Mouse (Mus musculus): ENCODE measurements around the gene Slc38a8. TPM values are rescaled to one million over a fixed set of nuclear protein-coding genes. Genes with fewer than 3 reads are reported as not detected.

The Slc38a8 gene
- under 1 TPM; 0.29 to 0.81 TPM for total RNA-seq (2021)

DNA sequence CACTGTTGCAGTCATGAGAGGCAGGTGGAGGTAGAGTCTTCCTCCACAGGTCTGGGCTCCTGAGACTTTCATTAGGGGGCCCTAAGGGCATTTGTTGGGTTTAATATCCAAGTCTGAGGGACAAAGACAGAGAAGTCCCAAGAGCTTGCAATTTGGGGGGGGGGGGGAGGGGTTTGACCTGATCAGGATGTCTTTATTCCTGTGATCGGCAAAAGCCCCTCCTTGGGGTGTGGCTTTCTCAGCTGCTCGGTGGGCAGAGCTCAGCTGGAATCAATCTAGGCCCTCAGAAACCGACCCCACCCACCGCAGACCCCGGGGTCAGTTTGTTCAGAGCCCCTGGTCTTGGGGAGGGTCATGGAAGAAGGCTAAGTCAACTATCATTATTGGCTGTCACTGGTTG is at the start of gene Slc38a8:
TSS of gene Slc38a8 (minus strand) at position 101 of the 400 bp plus-strand sequence.
- intact Hi-C loops (cut with DNase I) = no loop called here
- DNase-seq (ENCODE audit: low spot score in 2 of 2) = no peak

- no peak for DNase-seq (ENCODE audit: low spot score in 2 of 2)
- intact Hi-C loops (cut with DNase I) = no loop called here
These were observed 47.1 kb upstream of the Slc38a8 start for GRCm38 (mm10) chr8:119548560-119549113.

DNA sequence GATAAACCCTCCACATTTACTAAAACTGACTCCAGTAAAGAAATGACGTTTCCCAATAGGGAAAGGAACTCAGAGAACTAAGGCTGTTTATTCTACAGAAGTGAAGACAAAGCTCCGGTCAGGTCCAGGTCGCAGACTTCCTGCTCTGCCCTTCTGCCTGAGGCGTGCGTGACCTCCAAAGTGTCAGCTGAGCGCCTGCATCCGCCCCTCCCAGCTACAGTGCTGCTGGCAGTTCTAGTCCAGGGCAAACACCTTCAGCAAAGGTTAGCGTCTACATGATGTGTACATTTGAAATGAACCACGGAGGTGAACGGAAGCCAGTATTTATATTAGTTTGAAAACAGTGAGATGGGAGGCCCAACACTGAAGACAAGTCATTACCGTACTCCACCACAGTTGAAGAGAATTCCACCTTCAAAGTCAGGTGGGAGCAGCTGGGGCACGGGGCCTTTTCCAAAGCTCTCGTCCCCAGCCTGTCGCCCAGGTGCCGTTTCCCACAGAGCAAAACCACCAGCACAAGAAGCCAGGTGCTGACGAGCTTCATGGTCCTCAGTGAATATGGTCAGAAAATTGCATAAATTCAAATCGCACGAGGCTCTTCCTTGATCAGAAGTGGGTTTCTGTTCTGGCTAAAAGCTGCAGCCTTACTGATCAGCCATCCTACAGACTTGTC is 45.7 kb upstream of the Slc38a8 start:
- no peak for DNase-seq (ENCODE audit: low spot score in 2 of 2)
- intact Hi-C loops (cut with DNase I) = no loop called here

DNA sequence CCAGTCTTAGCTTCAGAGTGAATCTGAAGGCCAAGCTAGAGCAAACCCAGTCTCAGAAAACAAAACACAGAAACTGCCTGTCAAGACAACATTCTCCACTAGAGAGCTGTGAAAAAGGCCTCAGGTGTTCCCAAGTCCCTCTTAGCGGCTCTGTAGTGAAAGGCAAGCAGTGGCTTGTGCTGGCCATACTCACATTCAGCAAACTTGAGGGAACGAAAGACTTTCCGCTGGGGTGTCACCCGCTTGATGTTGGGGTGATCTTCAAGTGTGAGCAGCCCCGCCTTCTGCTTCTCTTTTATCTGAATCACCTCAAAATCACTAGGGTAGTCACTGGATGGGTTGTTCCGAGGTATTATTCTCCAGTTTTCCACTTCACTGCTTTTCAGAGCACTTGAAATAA is 44.3 kb upstream of the Slc38a8 start:
- intact Hi-C loops (cut with DNase I) = no loop called here
- DNase-seq (ENCODE audit: low spot score in 2 of 2) = no peak

DNA sequence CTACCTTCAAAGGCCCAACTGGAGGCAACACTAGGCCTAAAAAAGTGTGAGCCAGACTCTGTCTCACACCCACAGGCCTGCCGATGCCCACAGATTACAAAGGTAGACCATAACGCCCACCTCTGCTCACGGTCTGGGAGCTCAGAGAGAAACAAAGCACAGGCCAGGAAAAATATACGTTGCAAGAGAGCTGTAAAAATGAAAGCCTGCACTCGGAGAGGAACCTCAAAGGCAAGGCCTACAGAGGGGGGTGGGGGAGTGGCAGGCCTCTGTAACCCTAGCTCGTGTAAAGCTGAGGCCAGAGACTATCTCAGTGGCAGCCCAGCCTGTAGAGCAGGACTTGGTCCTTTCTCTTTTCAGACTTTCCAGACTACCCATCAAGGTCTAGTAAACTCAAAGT is 43.7 kb upstream of the Slc38a8 start:
- intact Hi-C loops (cut with DNase I) = no loop called here
- no peak for DNase-seq (ENCODE audit: low spot score in 2 of 2)

- no peak for DNase-seq (ENCODE audit: low spot score in 2 of 2)
These were observed 43.1 kb upstream of the Slc38a8 start for GRCm38 (mm10) chr8:119544606-119545005.

DNA sequence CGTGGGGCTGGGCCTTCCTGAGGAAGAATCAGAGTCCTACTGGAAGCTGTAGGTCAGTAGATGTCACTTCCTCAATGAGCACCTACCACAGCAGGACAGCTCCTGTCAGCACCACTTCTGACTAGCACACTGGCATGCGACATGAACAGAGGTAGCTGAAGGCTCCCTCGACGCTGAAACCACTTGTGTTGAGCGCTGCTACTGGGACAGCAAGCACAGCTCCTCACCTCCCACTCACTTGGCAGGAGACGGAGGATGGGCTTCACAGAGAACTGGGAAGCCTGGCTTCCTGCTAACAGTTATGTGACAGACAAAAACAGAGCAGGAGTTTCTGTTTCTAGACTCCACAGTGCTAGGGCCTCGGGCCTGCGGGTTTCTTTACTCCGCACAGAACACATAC is 30.5 kb upstream of the Slc38a8 start:
- intact Hi-C loops (cut with DNase I) = loop anchor here (2.0 kb wide), 1 partner anchor 27 kb away; the partner anchor contains the start of gene Mbtps1
- peak; percentile 65 to 72 for DNase-seq (ENCODE audit: low spot score in 2 of 2)

More at GRCm38 (mm10) chr8:119544606-119545005, 43.1 kb upstream of the Slc38a8 start:
- intact Hi-C loops (cut with DNase I) = no loop called here

GRCm38 (mm10) chr8:119531397-119531796 is 29.9 kb upstream of the Slc38a8 start:
- no peak for DNase-seq (ENCODE audit: low spot score in 2 of 2)
- intact Hi-C loops (cut with DNase I) = no loop called here

- intact Hi-C loops (cut with DNase I) = no loop called here
- DNase-seq (ENCODE audit: low spot score in 2 of 2) = no peak
These were observed 29.4 kb upstream of the Slc38a8 start for GRCm38 (mm10) chr8:119530937-119531336.

DNA sequence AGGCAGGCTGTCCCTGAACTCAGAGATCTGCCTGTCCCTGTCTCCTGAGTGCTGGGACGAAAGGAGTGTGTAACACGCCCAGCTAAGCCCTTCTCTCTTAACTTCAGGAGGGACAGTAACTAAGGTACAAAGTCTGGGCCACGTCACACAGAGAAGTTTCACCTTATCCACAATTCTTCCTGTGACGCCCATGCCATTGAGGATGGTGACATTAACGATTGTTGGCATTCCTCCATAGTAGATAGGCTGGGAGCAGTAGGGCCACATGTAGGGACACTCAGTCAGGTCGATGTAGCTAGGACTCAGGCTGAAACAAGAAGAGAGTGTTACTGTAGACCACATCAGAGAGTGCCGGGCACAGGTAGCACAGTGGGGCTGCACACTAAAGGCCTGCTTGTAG is 27.3 kb upstream of the Slc38a8 start:
- intact Hi-C loops (cut with DNase I) = no loop called here
- DNase-seq (ENCODE audit: low spot score in 2 of 2) = no peak

GRCm38 (mm10) chr8:119520102-119520501 is 18.6 kb upstream of the Slc38a8 start:
- intact Hi-C loops (cut with DNase I) = no loop called here

GRCm38 (mm10) chr8:119516674-119517073 is 15.2 kb upstream of the Slc38a8 start:
- intact Hi-C loops (cut with DNase I) = no loop called here
- DNase-seq (ENCODE audit: low spot score in 2 of 2) = no peak

More at GRCm38 (mm10) chr8:119520102-119520501, 18.6 kb upstream of the Slc38a8 start:
- DNase-seq (ENCODE audit: low spot score in 2 of 2) = no peak

DNA sequence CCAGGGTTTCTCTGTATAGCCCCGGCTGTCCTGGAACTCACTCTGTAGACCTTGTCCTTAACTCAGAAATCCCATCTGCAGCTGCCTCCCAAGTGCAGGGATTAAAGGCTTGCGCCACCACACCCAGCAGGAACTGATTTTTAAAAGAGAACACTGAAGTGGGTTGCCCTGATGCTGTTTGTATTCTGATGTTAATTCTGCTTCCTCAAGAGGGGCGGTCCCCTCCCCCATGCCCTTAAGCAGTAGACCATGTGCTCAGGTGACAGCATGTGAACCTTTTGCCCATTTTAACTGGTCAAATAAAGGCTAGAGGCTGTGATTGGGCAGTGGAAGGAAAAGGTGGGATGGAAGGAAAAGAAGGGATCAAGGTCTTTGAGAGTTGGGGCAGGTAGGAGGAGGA is 14.3 kb upstream of the Slc38a8 start:
- intact Hi-C loops (cut with DNase I) = no loop called here

DNA sequence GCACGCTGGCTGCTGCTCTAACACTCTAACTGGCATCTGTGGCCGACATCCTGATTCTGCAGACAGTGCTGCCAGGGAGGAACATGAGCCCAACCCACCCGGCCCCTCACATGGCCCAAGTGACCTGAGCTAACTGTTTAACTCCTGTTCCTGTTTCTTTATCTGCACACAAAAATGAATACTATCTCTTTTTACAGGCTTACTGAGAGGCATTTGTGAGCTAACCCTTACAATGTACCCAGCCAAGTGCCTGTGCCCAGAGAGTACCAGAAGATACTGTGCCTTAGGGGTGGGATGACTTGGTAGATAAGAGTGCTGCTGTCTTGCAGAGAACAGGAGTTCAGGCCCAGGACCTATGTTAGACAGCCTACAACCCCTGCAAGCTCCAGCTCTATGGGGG is 13.4 kb upstream of the Slc38a8 start:
- intact Hi-C loops (cut with DNase I) = no loop called here
- no peak for DNase-seq (ENCODE audit: low spot score in 2 of 2)

More for the DNA sequence above, 14.3 kb upstream of the Slc38a8 start:
- DNase-seq (ENCODE audit: low spot score in 2 of 2) = no peak

DNA sequence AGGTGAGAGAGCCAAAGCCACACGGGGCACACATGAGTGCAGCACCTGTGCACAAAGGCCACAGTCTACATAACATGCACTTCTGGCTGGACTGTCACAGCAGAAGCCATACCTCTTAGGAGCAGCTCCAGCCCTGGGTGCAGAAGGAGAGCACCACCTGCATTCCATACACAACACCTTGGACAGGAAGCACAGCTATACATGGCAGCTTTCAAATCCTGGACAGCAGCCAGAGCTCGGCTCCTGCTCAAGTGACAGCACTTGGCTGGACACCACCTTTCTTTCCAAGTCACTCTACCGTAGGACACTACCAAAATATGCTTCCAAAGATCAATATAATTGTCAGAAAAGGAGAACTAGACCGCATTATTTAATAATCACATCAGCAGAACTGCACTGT is 11.9 kb upstream of the Slc38a8 start:
- intact Hi-C loops (cut with DNase I) = no loop called here
- DNase-seq (ENCODE audit: low spot score in 2 of 2) = no peak

DNA sequence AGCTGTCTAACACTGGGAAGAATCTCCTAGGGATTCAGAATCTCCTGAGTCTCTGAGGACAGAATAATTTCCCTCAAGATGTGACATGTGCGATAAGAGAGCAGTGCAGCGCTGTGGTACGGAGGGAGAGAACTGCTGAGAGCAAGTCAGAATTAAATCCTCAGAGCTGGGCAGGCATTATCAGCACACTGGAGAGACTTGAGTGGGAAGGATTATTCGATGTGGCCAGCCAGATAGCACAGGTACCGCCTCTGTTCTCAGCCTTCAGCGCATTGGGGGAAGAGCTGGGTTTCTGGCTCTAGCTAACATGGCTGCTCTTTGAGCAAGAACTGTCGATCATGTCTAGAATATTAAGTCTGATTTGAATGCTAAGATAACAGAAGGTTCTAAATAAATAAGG is 10.2 kb upstream of the Slc38a8 start:
- intact Hi-C loops (cut with DNase I) = no loop called here
- no peak for DNase-seq (ENCODE audit: low spot score in 2 of 2)

DNA sequence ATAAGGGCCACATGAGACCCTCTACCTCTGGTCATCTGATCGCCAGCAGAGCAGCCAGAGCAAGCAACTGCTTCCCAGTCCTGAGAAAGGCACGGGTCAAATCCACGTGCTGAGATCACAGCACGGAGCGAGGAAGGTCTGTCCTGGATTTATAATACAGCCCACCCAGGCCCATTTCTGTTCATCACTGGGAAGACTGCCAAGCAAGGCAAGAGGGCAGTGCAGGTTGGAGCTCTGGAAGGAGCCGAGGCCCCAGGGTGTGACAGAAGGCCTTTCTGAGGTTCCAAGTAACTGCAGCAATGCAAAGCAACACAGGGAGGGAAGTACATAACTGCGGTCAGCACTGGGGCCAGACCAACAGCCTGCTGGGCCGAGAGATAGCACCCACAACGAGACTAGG is 9.0 kb upstream of the Slc38a8 start:
- DNase-seq (ENCODE audit: low spot score in 2 of 2) = no peak
- intact Hi-C loops (cut with DNase I) = no loop called here

DNA sequence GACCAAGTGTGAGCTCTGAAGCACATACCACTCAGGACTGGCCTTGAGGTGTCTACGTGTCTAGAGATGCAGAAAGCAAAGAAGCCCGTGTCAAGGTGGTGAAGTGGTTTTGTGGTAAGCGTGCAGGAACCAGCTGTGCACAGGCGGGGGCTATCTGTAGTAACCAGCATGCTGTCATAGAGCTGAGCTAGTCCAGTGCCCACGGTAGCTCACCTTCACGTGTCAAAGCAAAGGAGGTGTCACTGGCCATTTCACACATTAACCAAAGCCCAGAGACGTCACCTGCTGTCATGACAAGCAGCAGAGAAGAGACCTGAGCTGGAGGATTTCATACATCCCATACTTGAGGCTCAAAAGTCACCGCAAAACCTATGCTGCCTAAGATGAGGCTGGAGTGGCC is 4.6 kb upstream of the Slc38a8 start:
- no peak for DNase-seq (ENCODE audit: low spot score in 2 of 2)
- intact Hi-C loops (cut with DNase I) = no loop called here

- DNase-seq (ENCODE audit: low spot score in 2 of 2) = no peak
- intact Hi-C loops (cut with DNase I) = no loop called here
These were observed 4.0 kb upstream of the Slc38a8 start for GRCm38 (mm10) chr8:119505488-119505887.

- intact Hi-C loops (cut with DNase I) = no loop called here
- DNase-seq (ENCODE audit: low spot score in 2 of 2) = no peak
These were observed 1.8 kb upstream of the Slc38a8 start for GRCm38 (mm10) chr8:119503191-119503767.

GRCm38 (mm10) chr8:119502111-119502510 is 613 bp upstream of the Slc38a8 start:
- intact Hi-C loops (cut with DNase I) = no loop called here
- DNase-seq (ENCODE audit: low spot score in 2 of 2) = no peak
